Mouse (Mus musculus): ENCODE data around the gene Umodl1. TPM values are rescaled to one million over a fixed set of nuclear protein-coding genes. Genes with fewer than 3 reads are reported as not detected.

The Umodl1 gene
- polyA plus RNA-seq, 1 experiment = not detected

- H3K79me2 ChIP-seq (ENCODE audit: control insufficient read depth, insufficient read depth) = no peaks in the 10 kb centered on the region
- H3K27me3 ChIP-seq (ENCODE audit: control insufficient read depth, insufficient read depth, insufficient read length) = no peaks in the 10 kb centered on the region
- TF ChIP-seq MYOD1 (IDR thresholded peaks at IDR 0.05; ENCODE audit: control insufficient read depth in 1 of 3, insufficient read length in 2 of 3, low read depth in 2 of 3) (no peak), REST (IDR thresholded peaks at IDR 0.05; ENCODE audit: insufficient read depth, insufficient read length) (no peak), TCF3 (IDR thresholded peaks at IDR 0.05; ENCODE audit: insufficient read length, low read depth) (no peak), MYOG (IDR thresholded peaks at IDR 0.05; ENCODE audit: control insufficient read depth in 1 of 3, insufficient read depth in 1 of 3, insufficient read length in 2 of 3, low read depth in 2 of 3) (no peak), USF1 (IDR thresholded peaks at IDR 0.05; ENCODE audit: low read depth) (no peak), CEBPB (IDR thresholded peaks at IDR 0.05; ENCODE audit: insufficient read depth, poor library complexity, severe bottlenecking) (no peak), TCF12 (IDR thresholded peaks at IDR 0.05; ENCODE audit: insufficient read depth, poor library complexity, severe bottlenecking) (no peak), POLR2AphosphoS2 (IDR thresholded peaks at IDR 0.05; ENCODE audit: insufficient read length, low read depth) (no peak), MAX (IDR thresholded peaks at IDR 0.05; ENCODE audit: low read depth) (no peak)
- H3K4me2 ChIP-seq (ENCODE audit: low read depth) = no peak overlapping the region
- no peak overlapping the region for H3K4me3 ChIP-seq
- no peak overlapping the region for H3ac ChIP-seq (ENCODE audit: control insufficient read depth, insufficient read length)
- no peaks in the 10 kb centered on the region for H3K36me3 ChIP-seq (ENCODE audit: control insufficient read depth, insufficient read depth)
Measured at GRCm38 (mm10) chr17:31034674-31035356, 80.4 kb downstream of the Umodl1 start.

GRCm38 (mm10) chr17:31036168-31036876 lies 81.9 kb downstream of the Umodl1 start:
- no peak overlapping the region for H3K4me3 ChIP-seq
- no peak for TF ChIP-seq POLR2AphosphoS2 (IDR thresholded peaks at IDR 0.05; ENCODE audit: insufficient read length, low read depth)
- TF ChIP-seq TCF12 (IDR thresholded peaks at IDR 0.05; ENCODE audit: insufficient read depth, poor library complexity, severe bottlenecking) = no peak
- TF ChIP-seq POLR2A (IDR thresholded peaks at IDR 0.05; ENCODE audit: insufficient read length, low read depth) = no peak
- no peak for TF ChIP-seq MAX (IDR thresholded peaks at IDR 0.05; ENCODE audit: low read depth)
- TF ChIP-seq E2F4 (IDR thresholded peaks at IDR 0.05; ENCODE audit: insufficient read depth) = no peak
- no peak for TF ChIP-seq MYOG (IDR thresholded peaks at IDR 0.05; ENCODE audit: control insufficient read depth in 1 of 3, insufficient read depth in 1 of 3, insufficient read length in 2 of 3, low read depth in 2 of 3)
- TF ChIP-seq REST (IDR thresholded peaks at IDR 0.05; ENCODE audit: insufficient read depth, insufficient read length) = no peak
- no peak for TF ChIP-seq CEBPB (IDR thresholded peaks at IDR 0.05; ENCODE audit: insufficient read depth, poor library complexity, severe bottlenecking)
- TF ChIP-seq MYOD1 (IDR thresholded peaks at IDR 0.05; ENCODE audit: control insufficient read depth in 1 of 3, insufficient read length in 2 of 3, low read depth in 2 of 3) = no peak
- no peak for TF ChIP-seq SRF (IDR thresholded peaks at IDR 0.05; ENCODE audit: control insufficient read depth, insufficient read length, low read depth)
- TF ChIP-seq USF1 (IDR thresholded peaks at IDR 0.05; ENCODE audit: low read depth) = no peak
- TF ChIP-seq TCF3 (IDR thresholded peaks at IDR 0.05; ENCODE audit: insufficient read length, low read depth) = no peak
- no peaks in the 10 kb centered on the region for H3K27me3 ChIP-seq (ENCODE audit: control insufficient read depth, insufficient read depth, insufficient read length)
- H3ac ChIP-seq (ENCODE audit: control insufficient read depth, insufficient read length) = no peak overlapping the region
- no peaks in the 10 kb centered on the region for H3K79me2 ChIP-seq (ENCODE audit: control insufficient read depth, insufficient read depth)
- no peaks in the 10 kb centered on the region for H3K36me3 ChIP-seq (ENCODE audit: control insufficient read depth, insufficient read depth)
- no peak overlapping the region for H3K4me2 ChIP-seq (ENCODE audit: low read depth)

- TF ChIP-seq SRF (IDR thresholded peaks at IDR 0.05; ENCODE audit: control insufficient read depth, insufficient read length, low read depth) = no peak
- no peak for TF ChIP-seq POLR2A (IDR thresholded peaks at IDR 0.05; ENCODE audit: insufficient read length, low read depth)
- no peak for TF ChIP-seq REST (IDR thresholded peaks at IDR 0.05; ENCODE audit: insufficient read depth, insufficient read length)
- TF ChIP-seq MAX (IDR thresholded peaks at IDR 0.05; ENCODE audit: low read depth) = no peak
- TF ChIP-seq TCF12 (IDR thresholded peaks at IDR 0.05; ENCODE audit: insufficient read depth, poor library complexity, severe bottlenecking) = no peak
- no peak for TF ChIP-seq MYOG (IDR thresholded peaks at IDR 0.05; ENCODE audit: control insufficient read depth in 1 of 3, insufficient read depth in 1 of 3, insufficient read length in 2 of 3, low read depth in 2 of 3)
Measured at GRCm38 (mm10) chr17:31037331-31037730, 82.9 kb downstream of the Umodl1 start.

GRCm38 (mm10) chr17:31038381-31038780 lies 83.9 kb downstream of the Umodl1 start:
- Histone ChIP-seq H3ac (ENCODE audit: control insufficient read depth, insufficient read length) (no peak overlapping the region), H3K4me3 (no peak overlapping the region), H3K4me2 (ENCODE audit: low read depth) (no peak overlapping the region), H3K27me3 (ENCODE audit: control insufficient read depth, insufficient read depth, insufficient read length) (no peaks in the 10 kb centered on the region), H3K79me2 (ENCODE audit: control insufficient read depth, insufficient read depth) (no peaks in the 10 kb centered on the region), H3K36me3 (ENCODE audit: control insufficient read depth, insufficient read depth) (no peaks in the 10 kb centered on the region)
- no peak for TF ChIP-seq E2F4 (IDR thresholded peaks at IDR 0.05; ENCODE audit: insufficient read depth)
- no peak for TF ChIP-seq REST (IDR thresholded peaks at IDR 0.05; ENCODE audit: insufficient read depth, insufficient read length)
- no peak for TF ChIP-seq MYOG (IDR thresholded peaks at IDR 0.05; ENCODE audit: control insufficient read depth in 1 of 3, insufficient read depth in 1 of 3, insufficient read length in 2 of 3, low read depth in 2 of 3)
- TF ChIP-seq USF1 (IDR thresholded peaks at IDR 0.05; ENCODE audit: low read depth) = no peak
- no peak for TF ChIP-seq MYOD1 (IDR thresholded peaks at IDR 0.05; ENCODE audit: control insufficient read depth in 1 of 3, insufficient read length in 2 of 3, low read depth in 2 of 3)
- no peak for TF ChIP-seq CEBPB (IDR thresholded peaks at IDR 0.05; ENCODE audit: insufficient read depth, poor library complexity, severe bottlenecking)
- no peak for TF ChIP-seq POLR2AphosphoS2 (IDR thresholded peaks at IDR 0.05; ENCODE audit: insufficient read length, low read depth)
- TF ChIP-seq POLR2A (IDR thresholded peaks at IDR 0.05; ENCODE audit: insufficient read length, low read depth) = no peak
- no peak for TF ChIP-seq MAX (IDR thresholded peaks at IDR 0.05; ENCODE audit: low read depth)
- no peak for TF ChIP-seq SRF (IDR thresholded peaks at IDR 0.05; ENCODE audit: control insufficient read depth, insufficient read length, low read depth)
- no peak for TF ChIP-seq TCF12 (IDR thresholded peaks at IDR 0.05; ENCODE audit: insufficient read depth, poor library complexity, severe bottlenecking)
- TF ChIP-seq TCF3 (IDR thresholded peaks at IDR 0.05; ENCODE audit: insufficient read length, low read depth) = no peak

More at GRCm38 (mm10) chr17:31037331-31037730, 82.9 kb downstream of the Umodl1 start:
- no peaks in the 10 kb centered on the region for H3K27me3 ChIP-seq (ENCODE audit: control insufficient read depth, insufficient read depth, insufficient read length)
- H3K79me2 ChIP-seq (ENCODE audit: control insufficient read depth, insufficient read depth) = no peaks in the 10 kb centered on the region
- H3ac ChIP-seq (ENCODE audit: control insufficient read depth, insufficient read length) = no peak overlapping the region
- H3K4me2 ChIP-seq (ENCODE audit: low read depth) = no peak overlapping the region
- no peaks in the 10 kb centered on the region for H3K36me3 ChIP-seq (ENCODE audit: control insufficient read depth, insufficient read depth)
- H3K4me3 ChIP-seq = no peak overlapping the region
